Mouse (Mus musculus) gonadal fat pad, adult 2 months (tissue): ENCODE data around the gene Gtf3c1. TPM values are rescaled to one million over a fixed set of nuclear protein-coding genes. Genes with fewer than 3 reads are reported as not detected.

Experiments
- polyA plus RNA-seq: library from polyadenylated mRNA; depleted of rRNA; stranded (reverse); fragments of >200 nt; gene quantifications from 2 replicates; pipeline ENCODE4 v1.2.3, GENCODE M21; 2012; rRNA removed

The Gtf3c1 gene
- polyA plus RNA-seq, 1 experiment, result 43.3 TPM

Other genes starting within 250 kb of the Gtf3c1 start
- 39.2 and 54.5 TPM in 2 replicates for gene Nsmce1, start 216.2 kb downstream of the Gtf3c1 start, polyA plus RNA-seq
- 61.7 and 63.8 TPM in 2 replicates for gene Il4ra, start 155.7 kb downstream of the Gtf3c1 start, polyA plus RNA-seq
- gene Il21r, start 104.4 kb downstream of the Gtf3c1 start, polyA plus RNA-seq, result 1.5 and 1.8 TPM in 2 replicates
- 14.9 and 15.9 TPM in 2 replicates for gene D430042O09Rik, start 108 bp upstream of the Gtf3c1 start, polyA plus RNA-seq